Mouse (Mus musculus) embryonic fibroblast, embryonic 13.5 days (primary cell): Measurements from ENCODE around the gene Ttc25.

ENCODE experiments used
- CTCF ChIP-seq: IDR thresholded peaks from 2 replicates; pipeline ENCODE4 v1.5.1; 2011; ENCODE audit warnings: mild to moderate bottlenecking, control low read depth, low read length, moderate library complexity, borderline replicate concordance; ENCODE audit not compliant: insufficient read depth
- POLR2A ChIP-seq: IDR thresholded peaks from 2 replicates; pipeline ENCODE4 v1.6.1; 2011; ENCODE audit warnings: low read depth, mild to moderate bottlenecking, control low read depth, low read length, moderate library complexity

- TF ChIP-seq CTCF: no peak
- TF ChIP-seq POLR2A: no peak
These were observed 27.2 kb upstream of the Ttc25 start for GRCm38 (mm10) chr11:100518188-100518591.
